Mouse (Mus musculus) heart, postnatal 0 days (tissue): Measurements from ENCODE around the gene Pip4k2b. TPM values are rescaled to one million over a fixed set of nuclear protein-coding genes. Genes with fewer than 3 reads are reported as not detected.

Experiments
- ATAC-seq: fragments of 200-750 bp; cut with Nextera tagmentation; 2 replicates; pipeline ENCODE4 v1.8.0; 2017; ENCODE audit warnings: low read depth, moderate number of reproducible peaks, moderate library complexity; ENCODE audit not compliant: insufficient read depth
- DNase-seq: peaks from one replicate; pipeline ENCODE4 v3.0.0-alpha.2; 2016; ENCODE audit warnings: low spot score
- H3K27ac ChIP-seq: fragments of 300-500 bp; sonication (generic); 2 replicates; pipeline ENCODE4 v1.5.1; 2014; ENCODE audit warnings: low read depth, mild to moderate bottlenecking
- H3K27me3 ChIP-seq: fragments of 300-500 bp; sonication (generic); 2 replicates; pipeline ENCODE4 v1.6.1; 2014; ENCODE audit warnings: low read length, mixed read lengths; ENCODE audit not compliant: control insufficient read depth, insufficient read depth
- H3K36me3 ChIP-seq: fragments of 300-500 bp; sonication (generic); replicated peaks from 2 replicates; pipeline ENCODE4 v1.6.1; 2014; ENCODE audit warnings: low read length, mixed read lengths; ENCODE audit not compliant: control insufficient read depth, insufficient read depth
- H3K4me1 ChIP-seq: fragments of 300-500 bp; sonication (generic); 2 replicates; pipeline ENCODE4 v1.6.1; 2014; ENCODE audit warnings: antibody characterized with exemption; ENCODE audit not compliant: control insufficient read depth, insufficient read depth
- H3K4me2 ChIP-seq: fragments of 300-500 bp; sonication (generic); 2 replicates; pipeline ENCODE4 v1.6.1; 2014; ENCODE audit warnings: low read depth, mild to moderate bottlenecking, low read length, moderate library complexity
- H3K4me3 ChIP-seq: fragments of 300-500 bp; sonication (generic); 2 replicates; pipeline ENCODE4 v1.5.1; 2014; ENCODE audit warnings: low read depth, low read length
- H3K9ac ChIP-seq: fragments of 300-500 bp; sonication (generic); replicated peaks from 2 replicates; pipeline ENCODE4 v1.6.1; 2014; ENCODE audit warnings: low read depth, low read length, mixed read lengths
- H3K9me3 ChIP-seq: fragments of 300-500 bp; sonication (generic); replicated peaks from 2 replicates; pipeline ENCODE4 v1.6.1; 2016; ENCODE audit warnings: low read length; ENCODE audit not compliant: control insufficient read depth
- CTCF ChIP-seq: IDR thresholded peaks from 2 replicates; pipeline ENCODE4 v1.5.1; 2016; ENCODE audit warnings: antibody characterized with exemption, control low read depth, low read depth
- EP300 ChIP-seq: IDR thresholded peaks from 2 replicates; pipeline ENCODE4 v1.6.1; 2016; ENCODE audit warnings: antibody characterized with exemption, low read depth
- WGBS: fragments of 180-500 bp; shearing (Covaris S2); extraction: QIAGEN DNeasy Blood & Tissue Kit; methylation state at CpG from one replicate; pipeline ENCODE4 v1.1.7; 2014; 5-methylcytosine and 5-hydroxymethylcytosine counted together
- polyA plus RNA-seq: library from polyadenylated mRNA; unstranded; fragments of >200 nt; fragmentation: Nextera tagmentation; extraction: Ambion mirVana; gene quantifications from 2 replicates; pipeline ENCODE4 v1.2.1, GENCODE M21; 2015
- total RNA-seq: library from RNA; depleted of rRNA; stranded (reverse); fragments of >200 nt; gene quantifications from 2 replicates; pipeline ENCODE4 v1.2.3, GENCODE M21; 2014; ENCODE audit warnings: low replicate concordance

Pip4k2b gene
- total and polyA plus RNA-seq, 2 experiments from 2014 or later: 0.79 to 12.7 TPM

- no peaks in the 10 kb centered on the region for H3K27me3 ChIP-seq
- DNase-seq (no peak), ATAC-seq (no peak)
- H3K36me3 ChIP-seq: peaks cover 62% of the 10 kb centered on the region
- H3K4me1 ChIP-seq: peaks cover 11% of the 10 kb centered on the region
- no peaks in the 10 kb centered on the region for H3K9me3 ChIP-seq
- H3K27ac ChIP-seq: no peak overlapping the region
- H3K9ac ChIP-seq: no peak overlapping the region
- H3K4me3 ChIP-seq: no peak overlapping the region
- no peak overlapping the region for H3K4me2 ChIP-seq
- 83% methylated on average over 8 of the region's 8 CpGs for WGBS
- TF ChIP-seq EP300 (no peak), CTCF (no peak)
Observed at GRCm38 (mm10) chr11:97747773-97748172, 3.3 kb upstream of the Pip4k2b start.

- no peak overlapping the region for H3K27ac ChIP-seq
- peaks cover 40% of the 10 kb centered on the region for H3K36me3 ChIP-seq
- H3K9me3 ChIP-seq: no peaks in the 10 kb centered on the region
- H3K27me3 ChIP-seq: no peaks in the 10 kb centered on the region
- WGBS: 7% methylated on average over 13 of the region's 13 CpGs
- no peak for DNase-seq
- H3K4me1 ChIP-seq: peaks cover 11% of the 10 kb centered on the region
- ATAC-seq: no peak
- H3K9ac ChIP-seq: no peak overlapping the region
- peak overlapping the region; percentile 99 for H3K4me2 ChIP-seq
- peak overlapping the region; percentile 95 for H3K4me3 ChIP-seq
- no peak for TF ChIP-seq EP300
- TF ChIP-seq CTCF: no peak
Observed at GRCm38 (mm10) chr11:97745331-97745721, 822 bp upstream of the Pip4k2b start.

GRCm38 (mm10) chr11:97744718-97745330 is 320 bp upstream of the Pip4k2b start:
- Histone ChIP-seq H3K9ac (peak overlapping the region; percentile 79), H3K4me1 (peaks cover 11% of the 10 kb centered on the region), H3K4me2 (peak overlapping the region; percentile 99), H3K36me3 (peaks cover 35% of the 10 kb centered on the region), H3K9me3 (no peaks in the 10 kb centered on the region), H3K27ac (peak overlapping the region; percentile 94), H3K27me3 (no peaks in the 10 kb centered on the region), H3K4me3 (peak overlapping the region; percentile 95)
- ATAC-seq (peak; percentile 93), DNase-seq (peak; percentile 99)
- TF ChIP-seq CTCF (no peak), EP300 (0 out of 2 replicates have a peak, but pooled peaks have one; percentile 69)
- under 1% methylated on average over 41 of the region's 57 CpGs for WGBS

GRCm38 (mm10) chr11:97743423-97743822 is 1.1 kb downstream of the Pip4k2b start:
- Histone ChIP-seq H3K9me3 (no peaks in the 10 kb centered on the region), H3K27ac (0 out of 2 replicates have a peak overlapping the region, but pooled peaks have one; percentile 85), H3K4me2 (peak overlapping the region; percentile 99), H3K4me1 (peaks cover 11% of the 10 kb centered on the region), H3K27me3 (no peaks in the 10 kb centered on the region), H3K36me3 (peaks cover 24% of the 10 kb centered on the region), H3K4me3 (peak overlapping the region; percentile 95), H3K9ac (peak overlapping the region; percentile 79)
- no peak for DNase-seq
- WGBS: 29% methylated on average over 9 of the region's 9 CpGs
- ATAC-seq: no peak
- TF ChIP-seq CTCF (no peak), EP300 (no peak)

- peaks cover 16% of the 10 kb centered on the region for H3K36me3 ChIP-seq
- ATAC-seq (no peak), DNase-seq (no peak)
- H3K4me2 ChIP-seq: peak overlapping the region; percentile 99; the same call in 1 of the 2 replicates
- WGBS: 83% methylated on average over 9 of the region's 9 CpGs
- no peak for TF ChIP-seq EP300
- no peak overlapping the region for H3K4me3 ChIP-seq
- no peaks in the 10 kb centered on the region for H3K27me3 ChIP-seq
- peaks cover 11% of the 10 kb centered on the region for H3K4me1 ChIP-seq
- H3K9me3 ChIP-seq: no peaks in the 10 kb centered on the region
- no peak overlapping the region for H3K9ac ChIP-seq
- H3K27ac ChIP-seq: no peak overlapping the region
Observed at GRCm38 (mm10) chr11:97742591-97742990, 1.9 kb downstream of the Pip4k2b start.

GRCm38 (mm10) chr11:97742157-97742556 is 2.3 kb downstream of the Pip4k2b start:
- peaks cover 11% of the 10 kb centered on the region for H3K4me1 ChIP-seq
- H3K27ac ChIP-seq: no peak overlapping the region
- DNase-seq (no peak), ATAC-seq (no peak)
- H3K36me3 ChIP-seq: peaks cover 13% of the 10 kb centered on the region
- H3K4me3 ChIP-seq: no peak overlapping the region
- TF ChIP-seq CTCF (no peak), EP300 (no peak)
- no peak overlapping the region for H3K4me2 ChIP-seq
- 86% methylated on average over 5 of the region's 5 CpGs for WGBS
- H3K9ac ChIP-seq: no peak overlapping the region
- no peaks in the 10 kb centered on the region for H3K9me3 ChIP-seq
- H3K27me3 ChIP-seq: no peaks in the 10 kb centered on the region
